Mouse (Mus musculus) olfactory bulb, adult 2 months (tissue): ENCODE measurements at regions not wholly inside any gene's neighbourhood (a gene's known extent, or its start where the extent isn't known, plus 50 kb on each side); places are given as distances from the start of the nearest gene placed in this dataset.

Experiments
- CTCF ChIP-seq: fragments of 200-500 bp; IDR thresholded peaks from 2 replicates; pipeline ENCODE4 v1.5.1; 2012; ENCODE audit warnings: low read depth, mild to moderate bottlenecking, low read length, moderate library complexity; ENCODE audit not compliant: insufficient read depth
- POLR2A ChIP-seq: fragments of 200-500 bp; IDR thresholded peaks from 2 replicates; pipeline ENCODE4 v1.6.1; 2012; ENCODE audit warnings: mild to moderate bottlenecking, low read depth, low read length, moderate library complexity; ENCODE audit not compliant: insufficient read depth

- TF ChIP-seq CTCF: no peak
- TF ChIP-seq POLR2A: no peak
These were observed 65.6 kb downstream of the Gm11146 start for GRCm38 (mm10) chr16:77536314-77536713.
